Mouse (Mus musculus): ENCODE measurements at regions not wholly inside any gene's neighbourhood (a gene's known extent, or its start where the extent isn't known, plus 50 kb on each side); places are given as distances from the start of the nearest gene placed in this dataset.

DNA sequence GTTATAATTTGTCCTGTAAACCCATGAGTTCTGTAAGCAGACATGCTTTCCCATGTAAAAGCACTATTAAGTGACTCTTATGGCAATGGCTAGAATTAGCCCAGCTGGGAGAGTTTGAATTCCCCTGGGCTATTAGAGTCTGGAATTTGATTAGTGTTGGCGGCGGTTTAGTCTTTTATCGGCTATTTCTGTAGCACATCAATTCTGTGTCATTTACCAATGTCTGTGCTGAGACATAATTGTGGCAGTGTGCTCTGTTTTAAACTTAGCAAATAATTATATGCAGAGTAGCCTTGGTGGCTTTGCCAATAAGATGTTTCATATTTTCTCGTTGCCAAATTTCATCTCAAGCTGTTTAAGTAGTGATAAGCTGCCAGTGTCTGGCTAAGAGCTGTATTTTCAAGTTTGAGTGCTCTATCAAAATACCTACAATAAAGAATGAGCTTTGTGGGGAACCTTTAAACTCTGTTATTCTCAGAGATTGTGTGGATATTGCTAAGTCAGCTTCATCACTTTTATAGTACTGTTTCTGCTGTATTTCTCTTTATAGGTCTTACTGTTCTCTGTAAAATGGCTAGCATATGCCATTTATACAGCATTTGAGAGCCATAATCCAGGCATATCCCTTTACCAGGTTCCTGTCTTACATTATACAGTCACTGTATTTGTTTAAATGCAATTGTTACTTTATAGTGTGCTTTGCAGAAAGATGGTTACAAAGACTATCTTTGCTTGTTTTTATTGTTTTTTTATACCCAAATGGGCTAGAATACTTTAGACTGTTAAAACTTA, 466.7 kb downstream of the Plod2 start:
- no peak for DNase-seq
- no peak overlapping the region for H3K4me3 ChIP-seq (replicated peaks; ENCODE audit: extremely low read depth, low read depth, low read length)
- TF ChIP-seq CTCF (IDR thresholded peaks at IDR 0.05; ENCODE audit: insufficient read depth, low read length) (no peak), POLR2A (IDR thresholded peaks at IDR 0.05; ENCODE audit: borderline replicate concordance, extremely low read depth, low read depth, low read length) (no peak)
- H3K4me1 ChIP-seq (ENCODE audit: control insufficient read depth, insufficient read depth, low read length), result no peaks in the 10 kb centered on the region
- 67% methylated on average over 4 of the region's 4 CpGs for WGBS

- no peak for DNase-seq
- 79% methylated on average over 10 of the region's 10 CpGs for WGBS
- no peaks in the 10 kb centered on the region for H3K4me1 ChIP-seq (ENCODE audit: control insufficient read depth, insufficient read depth, low read length)
- no peak overlapping the region for H3K4me3 ChIP-seq (replicated peaks; ENCODE audit: extremely low read depth, low read depth, low read length)
- TF ChIP-seq CTCF (IDR thresholded peaks at IDR 0.05; ENCODE audit: insufficient read depth, low read length) (no peak), POLR2A (IDR thresholded peaks at IDR 0.05; ENCODE audit: borderline replicate concordance, extremely low read depth, low read depth, low read length) (no peak)
Measured at GRCm38 (mm10) chr9:93044298-93044912, 502.4 kb downstream of the Plod2 start.

DNA sequence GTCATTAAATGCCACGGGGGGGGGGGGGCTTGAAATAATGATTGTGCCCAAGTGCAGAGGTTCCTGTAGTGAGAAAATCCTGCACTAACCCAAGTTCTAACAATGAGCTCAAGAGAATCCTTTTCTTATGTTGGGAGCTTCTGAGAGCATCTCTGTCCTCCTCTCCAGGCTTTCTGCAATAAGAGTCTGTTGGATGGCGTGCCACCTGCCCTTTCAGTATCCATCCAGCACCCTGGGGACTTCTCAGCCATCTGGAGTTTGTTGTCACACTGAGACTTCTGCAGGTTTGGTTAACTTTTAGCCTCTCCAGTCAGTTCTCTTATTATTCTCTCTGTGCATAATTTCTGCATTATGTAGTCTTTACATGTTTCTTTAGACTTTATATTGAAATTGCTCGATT, 530.1 kb downstream of the Plod2 start:
- Histone ChIP-seq H3K4me3 (replicated peaks; ENCODE audit: extremely low read depth, low read depth, low read length) (no peak overlapping the region), H3K4me1 (ENCODE audit: control insufficient read depth, insufficient read depth, low read length) (no peaks in the 10 kb centered on the region)
- 46% methylated on average over 3 of the region's 3 CpGs for WGBS
- no peak for DNase-seq
- no peak for TF ChIP-seq POLR2A (IDR thresholded peaks at IDR 0.05; ENCODE audit: borderline replicate concordance, extremely low read depth, low read depth, low read length)

- WGBS, result 68% methylated on average over 1 of the region's 1 CpGs
- Histone ChIP-seq H3K4me3 (replicated peaks; ENCODE audit: extremely low read depth, low read depth, low read length) (no peak overlapping the region), H3K4me1 (ENCODE audit: control insufficient read depth, insufficient read depth, low read length) (no peaks in the 10 kb centered on the region)
- TF ChIP-seq CTCF (IDR thresholded peaks at IDR 0.05; ENCODE audit: insufficient read depth, low read length), result no peak
- TF ChIP-seq POLR2A (IDR thresholded peaks at IDR 0.05; ENCODE audit: borderline replicate concordance, extremely low read depth, low read depth, low read length), result no peak
- no peak for DNase-seq
Measured at GRCm38 (mm10) chr9:93083114-93083513, 541.1 kb downstream of the Plod2 start.

GRCm38 (mm10) chr9:93098008-93098581, 556.1 kb downstream of the Plod2 start:
- Histone ChIP-seq H3K4me3 (replicated peaks; ENCODE audit: extremely low read depth, low read depth, low read length) (no peak overlapping the region), H3K4me1 (ENCODE audit: control insufficient read depth, insufficient read depth, low read length) (no peaks in the 10 kb centered on the region)
- WGBS, result 63% methylated on average over 1 of the region's 1 CpGs
- no peak for TF ChIP-seq POLR2A (IDR thresholded peaks at IDR 0.05; ENCODE audit: borderline replicate concordance, extremely low read depth, low read depth, low read length)
- no peak for TF ChIP-seq CTCF (IDR thresholded peaks at IDR 0.05; ENCODE audit: insufficient read depth, low read length)
- DNase-seq, result no peak

- no peak for DNase-seq
- no peaks in the 10 kb centered on the region for H3K4me1 ChIP-seq (ENCODE audit: control insufficient read depth, insufficient read depth, low read length)
- 34% methylated on average over 1 of the region's 1 CpGs for WGBS
- TF ChIP-seq CTCF (IDR thresholded peaks at IDR 0.05; ENCODE audit: insufficient read depth, low read length), result no peak
- no peak for TF ChIP-seq POLR2A (IDR thresholded peaks at IDR 0.05; ENCODE audit: borderline replicate concordance, extremely low read depth, low read depth, low read length)
- no peak overlapping the region for H3K4me3 ChIP-seq (replicated peaks; ENCODE audit: extremely low read depth, low read depth, low read length)
Measured at GRCm38 (mm10) chr9:93130561-93130960, 588.5 kb downstream of the Plod2 start.

DNA sequence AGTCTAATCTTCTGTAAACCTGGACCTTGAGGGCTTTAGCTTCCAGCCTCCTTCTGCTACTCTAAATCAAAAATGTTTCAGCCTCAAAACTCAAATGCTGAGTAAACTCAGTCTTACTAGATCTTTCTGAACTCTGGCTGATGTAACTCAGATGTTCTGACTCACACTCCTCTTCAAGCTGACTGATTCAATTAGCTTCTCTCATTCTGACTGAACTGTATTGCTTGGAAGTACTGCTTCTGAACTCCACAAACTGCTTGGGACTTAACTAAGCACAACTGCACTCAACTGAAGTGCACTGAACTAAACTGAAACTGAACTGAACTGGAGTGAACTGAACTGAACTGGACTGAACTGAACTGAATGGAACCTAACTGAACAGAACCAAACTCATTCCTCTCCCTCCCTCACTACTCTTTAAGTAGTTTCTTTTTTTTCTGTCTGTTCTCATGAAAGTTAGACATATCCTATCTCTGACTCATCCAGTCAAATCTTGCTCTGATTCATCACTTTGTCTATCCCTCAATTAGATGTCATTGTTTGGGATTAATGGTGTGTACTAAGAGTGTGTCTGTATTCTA, 589.7 kb downstream of the Plod2 start:
- H3K4me1 ChIP-seq (ENCODE audit: control insufficient read depth, insufficient read depth, low read length), result no peaks in the 10 kb centered on the region
- H3K4me3 ChIP-seq (replicated peaks; ENCODE audit: extremely low read depth, low read depth, low read length), result no peak overlapping the region
- TF ChIP-seq POLR2A (IDR thresholded peaks at IDR 0.05; ENCODE audit: borderline replicate concordance, extremely low read depth, low read depth, low read length), result no peak
- TF ChIP-seq CTCF (IDR thresholded peaks at IDR 0.05; ENCODE audit: insufficient read depth, low read length), result no peak
- DNase-seq, result no peak

GRCm38 (mm10) chr9:93136349-93136748, 594.3 kb downstream of the Plod2 start:
- Histone ChIP-seq H3K4me1 (ENCODE audit: control insufficient read depth, insufficient read depth, low read length) (no peaks in the 10 kb centered on the region), H3K4me3 (replicated peaks; ENCODE audit: extremely low read depth, low read depth, low read length) (no peak overlapping the region)
- DNase-seq, result no peak
- 63% methylated on average over 1 of the region's 1 CpGs for WGBS
- TF ChIP-seq POLR2A (IDR thresholded peaks at IDR 0.05; ENCODE audit: borderline replicate concordance, extremely low read depth, low read depth, low read length) (no peak), CTCF (IDR thresholded peaks at IDR 0.05; ENCODE audit: insufficient read depth, low read length) (no peak)

- TF ChIP-seq POLR2A (IDR thresholded peaks at IDR 0.05; ENCODE audit: borderline replicate concordance, extremely low read depth, low read depth, low read length), result no peak
- TF ChIP-seq CTCF (IDR thresholded peaks at IDR 0.05; ENCODE audit: insufficient read depth, low read length), result no peak
- DNase-seq, result no peak
- Histone ChIP-seq H3K4me1 (ENCODE audit: control insufficient read depth, insufficient read depth, low read length) (no peaks in the 10 kb centered on the region), H3K4me3 (replicated peaks; ENCODE audit: extremely low read depth, low read depth, low read length) (no peak overlapping the region)
Measured at GRCm38 (mm10) chr9:93170071-93170470, 628.0 kb downstream of the Plod2 start.
